Mouse (Mus musculus) cerebellum, adult 11 months (tissue): ENCODE results near the gene Ppp1r16b.

Experiments used
- DNase-seq: peaks from one replicate; pipeline ENCODE4 v3.0.0; 2022

The Ppp1r16b gene

DNA sequence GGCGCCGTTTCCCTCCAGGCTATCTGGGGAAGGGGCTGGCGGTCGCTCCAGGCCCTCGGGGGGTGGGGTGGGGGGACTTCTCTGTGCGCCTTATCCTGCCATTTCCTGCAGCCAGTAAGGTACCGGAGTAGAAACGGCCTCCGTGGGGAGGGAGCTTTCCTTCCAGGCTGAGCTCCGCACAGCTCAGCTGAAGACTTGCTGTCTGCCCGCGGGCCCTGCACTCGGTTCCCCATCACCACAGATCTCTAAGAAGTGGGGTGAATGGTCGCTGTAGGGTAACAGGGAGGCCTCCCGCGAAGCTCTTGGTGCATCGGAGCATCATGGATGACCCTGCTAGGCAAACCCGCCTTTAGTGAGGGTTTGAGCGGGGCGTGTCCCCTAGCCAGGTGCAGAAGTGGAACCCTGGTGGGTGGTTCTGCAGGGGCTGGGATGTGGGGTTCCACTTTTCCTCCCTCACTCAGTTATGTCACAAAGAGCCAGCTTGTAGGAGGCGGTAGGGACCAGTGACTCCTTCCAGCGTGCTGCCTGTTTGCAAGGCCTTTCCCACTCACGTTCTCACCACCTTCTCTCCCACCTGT, 3.3 kb downstream of the Ppp1r16b start:
- DNase-seq = no peak

DNA sequence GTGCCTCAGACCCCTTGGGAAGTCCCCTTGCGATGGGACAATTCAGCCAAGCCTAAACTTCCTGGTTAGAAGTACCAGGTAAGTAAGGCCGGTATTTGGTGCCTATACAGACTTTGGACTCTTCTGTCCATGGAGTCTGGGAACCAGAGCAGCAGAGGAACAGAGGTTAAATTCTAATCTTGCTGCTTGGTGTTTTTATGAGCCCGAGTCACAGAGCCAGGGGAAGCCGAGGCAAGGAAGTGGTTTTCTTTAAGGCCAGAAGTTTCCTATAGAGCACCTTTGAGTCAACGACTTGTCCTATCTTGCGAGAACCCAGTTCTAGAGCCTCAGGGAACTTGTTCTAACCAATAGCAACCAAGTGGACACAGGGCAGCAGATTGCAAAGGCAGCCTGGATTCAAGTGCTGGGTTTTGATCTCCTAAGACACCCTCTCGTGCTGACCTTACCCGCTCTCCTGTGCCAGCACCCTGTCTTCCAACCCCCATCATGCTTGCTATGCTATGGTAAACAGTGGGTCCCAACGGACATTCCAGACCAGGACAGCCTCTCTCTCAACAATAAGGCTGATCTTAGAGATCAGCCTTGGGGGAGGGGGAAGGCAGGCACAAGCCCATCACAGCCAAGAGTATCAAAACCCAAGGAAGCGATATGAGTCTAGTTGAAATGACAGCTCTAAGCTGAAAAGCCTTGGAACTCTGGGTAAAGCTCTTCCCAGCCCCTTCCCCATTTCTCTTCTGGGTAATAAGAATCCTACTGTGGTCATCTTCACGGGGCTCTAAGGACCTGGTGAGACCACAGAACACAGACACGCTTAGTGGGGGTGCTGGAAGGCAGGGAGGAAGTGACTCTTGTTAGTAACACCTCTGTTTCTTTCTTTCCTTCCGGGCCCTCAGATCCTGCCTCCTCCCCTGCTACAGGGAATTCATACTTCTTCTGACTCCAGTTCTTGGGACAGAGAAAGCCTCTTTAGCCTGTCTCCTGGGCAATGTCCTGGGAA, 4.3 kb downstream of the Ppp1r16b start:
- DNase-seq = no peak

DNA sequence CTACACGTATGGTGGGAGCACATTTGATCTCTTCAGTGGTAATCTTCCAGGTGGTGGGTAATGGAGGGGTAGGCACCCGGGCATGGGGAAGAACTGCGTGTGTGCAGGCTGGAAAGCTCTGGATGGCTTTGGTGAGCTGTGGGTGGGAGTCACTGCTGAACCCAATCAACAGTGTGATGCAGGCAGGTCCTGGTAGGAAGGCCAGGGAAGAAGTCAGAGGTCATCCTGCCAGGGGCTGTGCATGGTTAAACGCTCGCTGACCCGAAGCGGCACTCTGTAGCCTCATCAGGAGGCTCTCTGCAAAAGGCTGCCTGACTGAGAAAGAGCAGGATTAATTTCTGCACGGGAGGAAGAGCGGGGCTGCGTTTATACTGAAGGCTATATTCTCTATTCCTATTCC, 5.4 kb downstream of the Ppp1r16b start:
- no peak for DNase-seq

DNA sequence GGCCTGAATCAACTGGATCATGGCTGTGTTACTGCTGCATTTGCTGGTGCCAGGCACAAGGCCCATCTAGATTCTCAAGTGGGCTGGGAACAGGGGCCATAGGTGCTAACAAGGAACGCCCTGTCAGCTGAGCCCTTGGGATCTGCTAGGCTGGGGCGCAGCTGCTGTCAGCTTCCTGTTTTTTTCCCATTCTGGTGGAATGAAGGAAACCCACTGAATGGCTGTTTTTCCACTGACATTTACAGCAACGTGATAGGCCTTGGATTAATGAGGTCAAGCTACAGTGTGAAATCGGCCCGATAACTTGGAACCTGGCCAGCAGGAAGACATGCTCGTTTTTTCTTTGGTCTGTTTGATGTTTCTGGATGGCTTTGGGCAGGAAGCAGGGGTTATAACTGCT, 7.6 kb downstream of the Ppp1r16b start:
- no peak for DNase-seq

DNA sequence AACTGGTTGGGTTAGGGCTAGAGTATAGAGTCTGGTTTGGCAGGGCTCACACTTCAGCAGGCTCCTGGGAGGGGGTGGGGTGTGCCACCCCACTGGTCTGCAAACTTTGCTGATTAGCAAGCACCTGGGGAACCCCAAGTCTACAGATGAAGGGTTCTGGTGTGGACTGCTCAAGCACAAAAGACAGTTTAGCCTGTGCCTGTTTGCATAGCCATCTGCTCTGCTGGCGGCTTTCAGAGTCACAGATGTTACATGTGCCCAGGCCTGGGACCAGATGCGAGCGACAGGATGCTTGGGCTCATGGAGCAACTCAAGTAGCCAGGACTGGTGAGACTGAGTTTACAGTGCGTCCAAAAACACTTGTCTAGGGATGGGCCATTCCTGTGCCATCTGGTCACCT, 8.3 kb downstream of the Ppp1r16b start:
- DNase-seq = no peak

DNA sequence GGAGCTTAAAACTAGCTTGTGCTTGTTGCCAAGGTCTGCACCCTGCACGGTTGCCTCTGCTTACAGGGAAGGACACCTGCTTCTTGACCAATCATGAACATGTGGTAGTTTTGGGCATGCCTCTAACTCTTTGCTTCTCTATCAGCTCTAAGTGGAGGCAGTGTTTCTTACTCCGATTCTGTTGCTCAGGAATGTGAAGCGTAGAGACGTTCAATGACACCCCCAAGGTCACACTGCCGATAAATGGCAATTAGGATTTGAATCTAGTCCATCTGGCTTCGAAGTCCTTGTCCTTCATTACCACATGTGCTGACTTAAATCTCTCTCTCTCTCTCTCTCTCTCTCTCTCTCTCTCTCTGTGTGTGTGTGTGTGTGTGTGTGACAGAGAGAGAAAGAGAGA, 8.9 kb downstream of the Ppp1r16b start:
- DNase-seq = no peak

DNA sequence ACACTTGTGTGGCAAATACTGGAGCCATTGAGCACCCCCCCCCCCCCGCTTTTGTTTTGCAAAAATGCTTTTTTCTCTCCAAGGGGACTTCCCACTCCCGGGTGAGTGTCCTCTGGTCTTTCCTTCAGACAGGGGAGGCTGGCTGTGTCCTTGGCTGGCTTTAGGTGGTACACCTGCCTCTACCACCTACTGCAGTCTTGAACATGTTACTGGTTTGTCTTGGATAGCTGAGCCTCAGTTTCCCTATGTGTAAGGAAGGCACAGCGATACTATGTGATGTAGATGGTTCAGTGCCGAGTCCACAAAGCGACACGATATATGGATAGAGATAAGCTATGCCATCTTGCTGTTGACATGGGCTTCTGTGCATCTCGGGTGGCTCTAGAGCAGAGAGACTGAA, 9.6 kb downstream of the Ppp1r16b start:
- no peak for DNase-seq

DNA sequence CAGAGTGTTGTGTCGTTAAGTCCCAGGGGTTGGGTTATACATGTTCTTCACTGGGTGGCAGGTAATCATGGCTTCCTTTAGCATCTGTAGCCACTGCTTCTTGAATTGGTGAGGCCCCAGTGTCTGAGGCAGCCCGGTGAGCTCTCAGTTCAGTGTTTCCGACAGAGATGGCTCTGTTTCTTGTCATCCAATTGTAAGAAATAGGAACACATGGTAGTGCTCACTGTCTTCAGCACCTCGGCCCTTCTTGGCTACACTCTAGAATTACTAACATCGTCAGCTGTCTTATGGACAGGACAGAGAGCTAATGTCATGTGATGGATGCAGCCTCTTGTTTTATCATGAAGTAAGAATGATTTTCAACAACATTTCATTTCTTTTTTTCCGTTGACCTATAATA, 10.0 kb downstream of the Ppp1r16b start:
- no peak for DNase-seq

DNA sequence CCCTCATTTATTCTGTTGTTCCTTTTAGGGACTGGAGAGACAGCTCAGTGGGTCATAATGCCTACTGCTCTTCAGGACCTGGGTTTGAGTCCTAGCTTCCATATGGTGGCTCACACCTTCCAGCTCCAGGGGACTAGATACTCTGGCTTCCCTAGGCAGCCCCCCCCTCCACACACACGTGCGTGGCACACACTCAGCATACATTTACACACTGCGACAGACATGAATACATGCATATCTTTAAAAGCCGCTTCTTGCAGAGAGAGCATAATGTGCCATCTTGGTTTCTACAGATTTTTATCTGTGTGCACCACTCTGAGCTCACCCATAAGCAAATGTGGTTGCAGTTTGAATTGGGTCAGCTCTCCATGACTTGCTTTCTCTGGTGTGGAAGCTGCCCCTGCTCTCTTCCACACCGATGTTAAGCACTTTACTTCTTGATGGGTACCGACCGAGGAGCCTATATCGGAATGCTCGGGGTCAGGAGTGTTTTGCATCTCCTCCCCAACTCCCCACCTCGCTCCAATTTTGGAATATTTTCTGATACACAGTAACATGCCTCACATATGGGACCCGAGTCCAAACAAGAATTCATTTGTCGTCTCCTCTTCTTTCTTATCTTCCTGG, 10.8 kb downstream of the Ppp1r16b start:
- no peak for DNase-seq

DNA sequence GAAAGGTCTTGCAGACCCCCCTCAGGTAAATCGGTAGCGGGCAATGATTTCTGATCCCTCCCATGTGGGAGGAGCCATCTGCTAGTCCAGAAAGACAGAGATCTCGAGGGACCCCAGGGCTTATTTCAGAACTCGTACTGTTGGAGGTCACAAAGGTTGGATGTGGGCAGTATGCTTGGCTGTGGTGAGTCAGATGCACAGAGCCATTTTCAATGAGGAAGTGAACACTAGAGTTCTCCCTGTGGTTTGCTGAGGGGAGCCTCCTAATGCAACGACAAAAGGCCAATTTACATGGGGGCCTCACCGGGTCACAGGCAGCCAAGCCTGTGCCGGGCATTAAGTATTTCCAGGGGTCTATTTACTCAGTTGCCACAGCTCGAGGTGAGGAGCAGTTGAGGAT, 12.7 kb downstream of the Ppp1r16b start:
- DNase-seq = no peak

DNA sequence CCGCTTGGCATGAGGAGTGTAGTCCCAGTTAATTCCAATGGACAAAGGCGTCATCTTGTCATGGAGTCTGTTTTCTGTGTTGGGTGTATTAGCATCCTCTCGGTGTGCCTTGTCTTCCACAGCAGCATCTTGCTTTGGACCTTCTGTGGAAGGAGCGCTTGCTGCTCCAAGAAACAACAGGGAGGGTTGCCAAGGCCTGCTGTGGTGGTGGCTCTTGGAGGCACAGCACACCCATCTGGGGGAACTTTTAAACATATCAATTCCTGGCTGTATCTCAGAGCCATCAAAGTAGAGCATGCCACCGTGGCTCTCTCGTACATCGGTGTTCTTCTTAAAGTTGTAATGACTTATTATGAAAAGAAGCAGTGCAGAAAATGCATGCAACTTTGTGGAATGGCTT, 13.9 kb downstream of the Ppp1r16b start:
- DNase-seq = no peak

DNA sequence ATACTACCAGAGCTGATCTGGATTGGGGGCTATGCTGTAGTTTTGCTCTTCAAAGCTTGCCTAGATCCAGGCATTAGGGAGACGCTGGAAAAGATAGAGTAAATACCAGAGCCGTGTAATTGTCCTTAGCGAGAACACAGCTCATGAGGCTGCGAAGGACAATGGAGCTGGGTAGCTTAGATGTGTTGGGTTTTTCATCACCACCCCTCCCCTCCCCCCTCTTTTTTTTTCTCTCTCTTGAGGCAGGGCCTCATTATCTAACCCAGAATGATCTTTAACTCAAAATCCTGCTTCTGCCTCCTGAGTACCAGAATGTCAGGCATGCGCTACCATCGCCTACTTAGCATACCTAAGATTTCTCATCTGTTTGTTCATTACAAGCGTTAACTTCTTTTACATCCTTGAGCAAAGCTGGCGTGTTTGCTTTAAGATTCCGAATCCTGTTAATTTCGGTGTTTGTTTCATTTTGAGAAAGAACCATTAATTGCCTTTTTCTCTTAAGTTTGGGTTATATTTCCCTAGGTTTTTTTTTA, 15.2 kb downstream of the Ppp1r16b start:
- no peak for DNase-seq

DNA sequence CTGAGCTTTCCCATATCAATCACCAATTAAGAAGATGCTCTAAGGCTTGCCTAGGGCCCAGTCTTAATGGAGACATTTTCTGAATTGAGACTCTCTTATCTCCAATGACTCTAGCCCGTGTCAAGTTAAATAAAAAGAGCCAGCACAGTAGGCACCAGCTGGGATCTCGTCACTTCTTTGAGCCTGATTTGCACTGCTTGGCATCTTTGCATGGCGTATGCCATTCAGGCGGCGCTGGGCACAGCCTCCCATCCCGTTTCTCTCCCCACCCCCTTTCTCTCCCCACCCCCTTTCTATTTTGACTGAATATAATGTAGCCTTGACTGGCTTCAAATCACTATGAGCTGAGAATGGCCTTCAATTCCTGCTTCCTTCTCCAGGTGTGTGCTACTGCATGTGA, 16.5 kb downstream of the Ppp1r16b start:
- no peak for DNase-seq

DNA sequence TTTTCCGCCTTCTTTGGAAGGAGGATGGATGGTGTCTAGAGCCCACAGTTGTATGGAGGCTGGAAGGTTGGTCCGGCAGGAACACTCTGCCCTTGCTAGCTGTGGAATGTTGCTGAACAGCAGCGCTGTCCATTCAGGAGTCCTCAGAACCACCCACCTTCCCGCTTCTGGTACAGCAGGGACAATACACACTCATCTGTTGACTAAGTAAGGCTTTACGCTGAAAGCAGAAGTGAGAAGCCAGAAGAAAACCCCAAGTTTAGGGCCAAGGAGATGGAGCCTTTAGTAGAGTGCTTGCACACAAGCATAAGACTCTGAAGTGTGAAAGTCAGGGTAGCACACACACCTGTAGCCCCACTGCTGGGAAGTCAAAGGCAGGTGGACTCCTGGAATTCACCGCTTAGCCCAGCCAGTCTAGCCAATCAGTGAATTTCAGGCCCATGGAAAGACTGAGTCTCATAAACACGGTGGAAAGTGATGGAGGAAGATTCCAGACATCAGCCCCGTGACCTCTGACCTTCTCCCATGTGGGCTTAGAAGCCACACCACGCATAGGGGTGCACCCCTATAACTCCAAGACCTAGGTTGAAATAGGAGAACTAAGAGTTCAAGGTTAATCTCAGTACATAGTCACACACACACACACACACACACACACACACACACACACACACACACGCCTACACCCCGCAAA, 17.3 kb downstream of the Ppp1r16b start:
- DNase-seq = no peak

DNA sequence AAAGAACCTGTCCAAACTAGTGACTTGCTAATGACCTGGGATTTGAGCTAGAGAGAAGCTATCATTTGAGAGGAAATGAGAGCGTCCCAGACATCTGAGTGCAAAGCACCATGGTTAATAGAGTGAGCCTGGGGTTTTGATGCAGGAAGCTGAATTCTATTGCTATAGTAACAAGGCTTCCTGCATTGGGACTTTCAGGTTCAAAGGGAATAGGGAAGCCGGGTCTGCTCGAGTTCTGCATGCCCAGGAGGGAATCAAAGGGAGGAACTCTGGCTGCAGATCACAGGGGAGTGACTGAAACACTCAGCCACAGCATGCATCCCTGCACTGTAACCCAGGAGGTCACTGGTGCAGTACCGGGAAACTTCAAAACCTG, 17.8 kb downstream of the Ppp1r16b start:
- no peak for DNase-seq

DNA sequence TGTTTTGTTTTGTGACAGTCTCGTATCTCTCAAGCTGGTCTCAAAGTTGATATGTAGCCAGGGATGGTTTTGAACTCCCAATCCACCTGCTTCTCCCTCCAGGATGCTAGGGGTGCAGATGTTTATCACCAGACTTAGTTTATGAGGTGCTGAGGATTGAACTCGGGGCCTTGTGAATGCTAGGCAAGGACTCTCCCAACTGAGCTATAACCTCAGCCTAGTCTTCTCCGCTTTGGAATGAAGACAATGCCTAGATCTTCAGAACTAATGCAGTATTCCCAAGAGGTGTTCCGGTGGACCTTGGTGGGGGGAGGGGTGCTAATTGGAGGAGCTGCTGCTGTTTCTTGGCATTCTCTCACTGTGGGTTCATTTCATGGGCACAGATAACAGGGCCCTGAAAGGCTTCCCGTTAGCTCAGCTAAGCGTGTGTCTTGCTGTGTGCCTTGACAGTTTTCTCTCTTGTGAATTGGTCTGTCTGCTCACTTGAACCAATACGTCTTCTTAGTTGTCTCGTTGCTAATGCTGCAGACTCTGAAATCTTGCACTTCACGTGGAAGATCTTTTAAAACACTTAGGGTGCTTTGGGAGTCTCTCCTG, 19.1 kb downstream of the Ppp1r16b start:
- no peak for DNase-seq

DNA sequence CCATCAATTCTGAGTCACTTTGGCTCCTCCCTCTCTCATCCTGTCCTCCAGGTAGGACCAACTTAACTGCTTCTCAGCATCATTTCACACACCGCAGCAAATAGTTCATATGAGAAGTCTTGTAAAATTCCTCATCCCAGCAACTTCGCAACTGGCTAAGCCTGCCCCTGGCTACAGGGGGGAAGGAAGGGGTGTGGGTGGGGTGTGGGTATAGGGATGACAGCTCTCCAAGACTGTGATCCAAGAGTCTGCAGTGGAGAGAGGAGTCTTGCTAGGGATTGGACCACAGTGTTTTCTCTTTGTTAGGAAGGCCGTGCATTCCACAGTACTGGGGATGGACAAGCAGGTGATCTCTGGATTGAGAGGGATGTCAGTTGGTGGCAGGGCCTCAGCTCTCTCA, 19.7 kb downstream of the Ppp1r16b start:
- DNase-seq = no peak

DNA sequence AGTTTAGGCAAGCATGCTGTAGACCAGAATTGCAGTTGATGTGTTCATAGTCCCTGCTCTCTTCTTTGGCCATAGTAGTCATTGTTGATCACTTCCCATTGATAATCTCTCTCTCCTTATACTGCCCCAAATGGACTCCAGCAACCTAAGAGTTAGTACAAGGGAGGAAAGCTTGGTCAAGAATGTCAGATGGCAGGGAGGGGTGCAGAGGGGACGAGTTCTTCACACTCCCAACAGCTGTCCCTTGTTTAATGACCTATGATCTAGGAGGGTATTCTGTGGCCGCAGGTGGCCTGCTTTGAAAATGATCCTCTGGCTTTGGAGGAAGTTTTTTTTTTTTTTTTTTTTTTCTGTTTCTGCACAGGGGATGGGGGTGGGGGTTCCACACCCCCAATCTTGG, 21.2 kb downstream of the Ppp1r16b start:
- DNase-seq = no peak

DNA sequence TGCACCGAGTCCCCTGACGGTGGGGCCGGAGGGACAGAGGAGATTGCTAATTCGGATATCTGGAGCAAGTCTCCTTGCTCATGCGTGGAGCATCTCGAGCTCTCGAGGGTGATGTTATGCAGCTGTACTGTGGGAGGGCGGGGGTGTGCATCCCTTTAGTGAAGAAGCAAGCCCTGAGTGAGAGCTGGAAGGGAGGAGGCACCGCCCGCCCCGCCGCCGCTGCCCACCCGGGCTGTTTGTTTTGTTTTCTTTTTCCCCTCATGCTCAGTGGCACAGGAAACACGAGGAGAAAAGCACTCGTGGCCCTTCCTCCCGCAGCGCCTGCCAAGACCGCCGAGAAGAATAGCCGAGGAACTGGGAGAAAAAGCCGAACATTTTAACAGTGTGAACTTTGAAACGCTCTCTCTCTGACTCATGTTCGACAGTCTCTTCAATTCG, 22.6 kb downstream of the Ppp1r16b start:
- DNase-seq = no peak

DNA sequence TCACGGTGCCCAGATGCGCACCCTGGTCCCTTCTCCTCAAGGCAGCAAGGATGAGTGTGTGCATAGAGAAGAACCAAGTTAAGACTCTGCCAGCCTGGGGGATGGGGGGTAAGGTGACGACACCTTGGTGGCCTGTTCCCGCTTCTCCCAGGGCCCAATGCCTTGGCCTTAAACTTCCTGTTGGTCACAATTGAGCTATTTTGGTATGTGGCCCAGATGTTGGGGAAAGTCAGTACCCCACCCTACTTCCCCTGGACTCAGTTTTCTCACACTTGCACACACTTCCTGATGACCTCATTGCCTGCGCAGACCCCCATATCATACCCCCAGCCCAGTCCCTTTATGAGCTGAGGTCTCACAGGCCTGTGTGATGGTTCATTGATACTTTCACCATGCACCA, 23.9 kb downstream of the Ppp1r16b start:
- no peak for DNase-seq

DNA sequence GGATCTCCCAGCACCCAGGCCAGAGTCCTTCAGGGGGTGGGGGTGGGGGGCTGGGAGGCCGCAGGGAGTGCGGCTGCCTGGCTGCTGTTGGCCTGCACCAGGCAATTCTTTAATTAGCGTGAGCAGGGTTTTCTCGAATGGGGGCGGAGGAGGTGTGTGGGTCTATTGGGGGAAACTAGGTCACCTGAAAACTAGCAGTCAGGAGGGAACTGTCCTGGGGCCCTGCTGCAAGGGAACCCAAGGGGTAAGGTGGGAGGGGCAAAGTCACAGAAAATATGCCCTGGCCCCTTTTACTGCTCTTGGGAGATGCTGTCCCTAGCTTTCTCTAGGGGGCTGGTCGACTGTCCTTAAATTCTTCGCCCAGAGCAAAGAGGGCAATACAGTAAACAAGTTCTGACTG, 24.4 kb downstream of the Ppp1r16b start:
- DNase-seq = no peak

DNA sequence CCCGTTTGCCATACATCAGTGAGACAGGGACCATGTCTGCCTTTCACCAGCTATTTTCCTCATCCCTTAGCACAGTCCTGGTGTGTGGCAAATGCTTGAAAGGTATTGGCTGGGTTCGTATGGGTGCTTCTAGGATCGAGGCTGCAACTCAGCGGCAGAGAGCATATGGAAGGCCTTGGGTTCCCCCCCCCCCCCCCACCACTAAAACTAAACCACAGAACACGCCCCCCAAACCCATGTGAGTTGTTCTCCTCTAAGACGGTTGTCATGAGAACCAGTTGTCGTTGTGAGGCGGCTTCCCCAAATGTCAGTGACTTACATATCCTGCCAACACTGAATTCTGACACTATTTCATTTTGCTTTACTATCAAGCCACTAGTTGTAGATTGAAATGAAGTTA, 24.9 kb downstream of the Ppp1r16b start:
- no peak for DNase-seq

DNA sequence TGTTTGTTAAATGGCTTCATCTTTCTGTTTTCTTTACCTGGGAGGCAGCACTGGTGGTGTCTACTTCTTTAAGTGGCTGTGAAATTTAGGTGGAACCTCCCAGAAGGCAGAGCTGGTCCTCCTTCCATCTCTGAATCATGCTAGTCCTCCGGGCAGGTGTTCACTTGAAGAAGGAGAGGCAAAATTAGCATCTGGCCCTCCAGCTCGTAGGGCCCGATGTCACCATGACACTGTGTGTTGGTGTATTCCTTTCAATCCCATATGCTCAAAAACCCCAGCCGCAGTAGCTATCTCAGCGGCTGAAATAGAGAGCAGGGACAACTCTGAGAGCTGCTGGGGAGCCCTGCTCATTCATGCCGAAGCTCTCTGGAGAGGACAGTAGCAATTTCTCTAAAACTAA, 27.0 kb downstream of the Ppp1r16b start:
- DNase-seq = no peak
